Mouse (Mus musculus) cerebellum, adult 18-20 months (tissue): ENCODE measurements around the gene Ifi209.
"Not testable (repeated sequence)": the region's sequence is repeated elsewhere in the genome, so short reads cannot be mapped to it uniquely, and the experiment has no call there.

Source experiments
- DNase-seq, 2 experiments: peaks; one replicate each; pipeline ENCODE4 v3.0.0; 2021

Gene Ifi209

GRCm38 (mm10) chr1:173630622-173631021, at the start of gene Ifi209:
TSS of gene Ifi209 (plus strand) at chr1:173630917.
- not testable (repeated sequence) for DNase-seq

DNA sequence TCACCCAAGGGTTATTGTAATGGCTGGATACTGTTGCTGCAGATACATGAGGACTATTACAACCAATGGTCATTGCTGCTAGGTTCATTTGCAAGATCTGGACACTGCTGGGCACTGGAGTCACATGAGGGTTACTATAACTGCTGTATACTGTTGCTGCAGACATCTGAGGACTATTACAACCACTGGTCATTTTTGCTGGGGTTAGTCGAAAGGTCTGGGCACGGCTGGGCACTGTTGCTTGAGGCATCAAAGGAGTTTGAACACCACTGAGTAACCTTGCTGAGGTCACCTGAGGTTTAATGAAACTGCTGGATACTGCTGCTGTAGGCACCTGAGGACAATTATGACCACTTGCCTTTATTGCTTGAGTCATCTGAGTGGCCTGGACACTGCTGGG, 41.0 kb upstream of the Ifi209 start:
- not testable (repeated sequence) for DNase-seq

DNA sequence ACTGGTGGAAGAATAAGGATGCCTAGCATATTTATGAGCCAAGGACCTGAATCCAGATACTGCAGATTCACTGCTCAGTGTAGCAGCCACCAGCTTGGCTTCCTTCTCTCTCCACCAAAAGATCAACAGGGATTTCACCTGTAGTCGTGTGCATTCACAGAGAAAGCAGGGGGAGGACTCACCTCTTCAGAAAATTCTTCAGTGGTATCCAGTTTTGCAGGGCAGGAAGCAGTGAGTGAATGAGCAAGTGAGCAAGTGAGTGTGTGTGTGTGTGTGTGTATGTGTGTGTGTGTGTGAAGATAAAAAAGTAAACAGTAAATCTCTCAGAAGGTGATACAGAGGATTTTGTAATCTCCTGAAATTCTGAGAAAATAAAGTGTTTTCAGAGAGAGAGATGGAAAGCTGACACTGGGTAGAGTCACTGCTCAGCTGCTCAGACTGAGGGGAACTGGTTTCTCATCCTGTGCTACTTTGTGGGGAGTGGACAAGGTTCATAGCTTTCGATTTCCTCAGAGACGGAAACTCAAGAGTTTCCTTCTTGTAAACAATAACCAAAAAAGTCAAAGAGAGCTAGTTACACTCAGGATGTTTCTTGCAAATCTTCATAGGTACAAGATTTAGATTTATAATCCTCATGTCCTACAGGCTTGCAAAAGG, 31.8 kb upstream of the Ifi209 start, which contains the start of gene Ifi213:
Gene Ifi213, minus strand, starts transcription at position 437 of the 657 bp plus-strand sequence.
- DNase-seq, result not testable (repeated sequence)

- DNase-seq, result not testable (repeated sequence)
These were observed 20.4 kb upstream of the Ifi209 start for GRCm38 (mm10) chr1:173610291-173610690.

DNA sequence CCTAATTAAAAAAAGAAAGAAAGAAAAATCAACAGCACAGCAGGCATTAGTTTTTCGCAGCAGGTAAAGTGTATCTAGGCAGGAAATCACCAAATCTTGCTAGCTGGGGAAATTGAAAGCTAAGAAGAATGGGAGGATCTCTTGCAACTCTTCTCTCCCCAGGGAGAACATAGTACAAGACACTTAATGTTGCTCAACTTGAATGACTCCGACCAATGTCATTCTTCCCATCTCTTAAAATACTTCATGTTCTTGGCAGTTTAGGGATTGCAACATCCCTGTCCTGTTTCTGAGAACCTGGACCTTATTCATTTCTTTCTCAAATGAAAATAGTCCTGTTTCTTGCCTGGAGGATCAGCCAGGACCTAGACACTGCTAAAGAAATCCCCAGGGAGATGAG, 8.5 kb upstream of the Ifi209 start:
- not testable (repeated sequence) for DNase-seq

DNA sequence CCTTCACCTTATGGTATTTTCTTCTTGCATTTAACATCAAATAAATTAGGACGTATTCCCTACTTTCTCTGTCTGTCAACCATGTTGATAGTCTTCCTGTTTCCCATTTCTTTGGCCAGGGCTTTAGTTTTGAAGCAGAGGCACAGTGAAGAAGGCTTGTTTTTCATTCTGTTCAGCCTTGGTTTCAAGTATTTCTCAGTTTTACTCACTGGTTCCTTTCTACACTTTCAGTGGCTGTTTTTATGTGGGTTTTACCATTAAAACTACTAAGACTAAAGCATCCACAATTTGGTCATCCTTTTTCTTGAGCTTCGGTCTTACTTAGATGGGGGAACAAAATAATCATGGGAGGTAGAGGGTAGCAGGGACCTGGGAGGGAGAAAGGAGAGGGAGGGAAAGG, 6.7 kb upstream of the Ifi209 start:
- DNase-seq, result no peak

DNA sequence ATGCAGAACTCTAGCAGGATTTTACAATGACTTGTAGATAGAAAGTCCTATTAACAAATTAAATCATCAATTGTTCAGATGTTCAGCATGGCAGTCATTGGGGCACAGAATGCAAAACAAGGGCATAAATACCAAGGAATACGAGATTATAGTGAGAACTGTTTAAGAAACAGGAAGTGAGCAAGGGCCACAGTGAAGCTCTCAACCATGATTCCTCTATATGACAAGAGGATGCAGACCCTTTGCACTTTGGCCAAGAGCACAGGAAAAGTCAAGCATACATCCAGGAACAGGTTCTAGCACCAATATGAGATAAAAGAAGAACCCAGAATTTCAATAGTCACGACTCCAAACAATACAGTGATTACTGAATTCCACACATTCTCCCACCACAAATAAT, 4.0 kb upstream of the Ifi209 start:
- no peak for DNase-seq

DNA sequence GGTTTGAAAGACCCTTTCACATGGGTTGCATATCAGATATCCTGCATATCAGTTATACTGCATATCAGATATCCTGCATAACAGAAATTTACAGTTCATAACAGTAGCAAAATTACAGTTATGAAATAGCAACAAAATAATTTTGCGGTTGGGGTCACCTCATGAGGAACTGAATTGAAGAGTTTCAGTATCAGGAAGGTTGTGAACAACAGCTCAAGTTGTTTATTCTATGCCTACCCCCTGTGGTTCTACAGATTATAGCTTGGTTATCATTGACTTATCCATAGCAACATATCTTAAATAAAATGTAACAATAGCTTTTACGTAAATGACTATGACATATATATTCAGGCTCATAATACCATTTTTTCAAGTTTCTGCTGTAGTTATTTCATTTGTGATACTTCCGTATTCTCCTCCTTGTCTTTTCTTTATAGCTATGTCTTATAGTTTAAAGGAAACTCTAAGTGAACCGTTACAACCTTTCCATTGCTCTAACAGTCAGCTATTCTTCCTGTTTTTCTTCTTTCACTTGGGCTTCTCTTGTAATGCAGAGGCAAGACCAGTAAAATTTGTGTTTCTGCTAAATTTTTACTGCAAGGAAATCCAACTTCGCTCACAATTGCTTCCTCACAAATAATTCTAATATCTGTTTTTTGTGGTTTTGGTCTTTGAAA, 3.4 kb downstream of the Ifi209 start:
- no peak for DNase-seq

DNA sequence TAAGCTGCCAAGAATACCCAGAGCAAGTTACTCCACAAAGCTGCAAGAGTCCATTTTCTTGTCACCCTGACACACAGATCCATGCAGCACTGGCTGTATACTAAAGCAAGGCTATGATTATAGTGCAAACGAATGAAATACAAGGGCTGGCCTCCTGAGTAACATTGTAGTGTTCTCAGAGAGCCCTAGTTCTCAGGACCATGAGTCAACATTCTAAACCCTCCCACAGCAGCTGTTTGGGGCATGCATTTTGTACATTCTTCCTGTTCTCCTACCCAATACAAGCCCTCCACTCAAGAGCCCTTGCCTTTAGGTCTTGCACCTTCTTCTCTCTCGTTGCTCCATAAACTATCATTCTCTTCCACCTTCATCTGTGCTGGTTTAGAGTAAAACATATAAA, 14.7 kb downstream of the Ifi209 start:
- no peak for DNase-seq

- no peak for DNase-seq
These were observed 27.3 kb downstream of the Ifi209 start for GRCm38 (mm10) chr1:173657973-173658372.

DNA sequence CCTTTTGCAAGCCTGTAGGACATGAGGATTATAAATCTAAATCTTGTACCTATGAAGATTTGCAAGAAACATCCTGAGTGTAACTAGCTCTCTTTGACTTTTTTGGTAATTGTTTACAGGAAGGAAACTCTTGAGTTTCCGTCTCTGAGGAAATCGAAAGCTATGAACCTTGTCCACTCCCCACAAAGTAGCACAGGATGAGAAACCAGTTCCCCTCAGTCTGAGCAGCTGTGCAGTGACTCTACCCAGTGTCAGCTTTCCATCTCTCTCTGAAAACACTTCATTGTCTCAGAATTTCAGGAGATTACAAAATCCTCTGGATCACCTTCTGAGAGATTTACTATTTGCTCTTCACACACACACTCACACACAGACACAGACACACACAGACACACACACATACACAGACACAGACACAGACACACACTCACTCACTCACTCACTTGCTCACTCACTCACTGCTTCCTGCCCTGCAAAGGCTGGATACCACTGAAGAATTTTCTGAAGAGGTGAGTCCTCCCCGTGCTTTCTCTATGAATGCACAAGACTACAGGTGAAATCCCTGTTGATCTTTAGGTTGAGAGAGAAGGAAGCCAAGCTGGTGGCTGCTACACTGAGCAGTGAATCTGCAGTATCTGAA, 42.9 kb downstream of the Ifi209 start, which contains the start of gene Ifi208:
Gene Ifi208, plus strand, starts transcription at position 218 of the 640 bp plus-strand sequence.
- DNase-seq, result not testable (repeated sequence)

DNA sequence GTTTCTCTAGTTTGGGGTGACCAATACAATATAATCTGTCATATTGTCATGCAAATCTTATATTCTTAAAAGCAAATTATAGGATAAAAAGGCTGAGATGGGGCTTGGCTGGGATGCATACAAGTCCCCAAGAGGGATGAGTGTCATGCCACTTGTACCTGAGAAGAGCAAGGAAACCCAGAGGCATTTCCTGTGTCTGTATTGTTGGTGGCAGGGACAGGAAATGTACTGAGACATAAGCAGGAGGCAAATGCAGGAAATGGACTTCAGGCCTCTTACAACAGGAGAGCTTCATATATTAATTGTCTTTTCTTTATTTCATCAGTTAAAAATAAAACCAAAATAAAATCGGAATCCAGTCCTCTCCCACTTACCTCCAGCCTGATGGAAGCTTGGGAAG, 47.9 kb downstream of the Ifi209 start:
- not testable (repeated sequence) for DNase-seq

DNA sequence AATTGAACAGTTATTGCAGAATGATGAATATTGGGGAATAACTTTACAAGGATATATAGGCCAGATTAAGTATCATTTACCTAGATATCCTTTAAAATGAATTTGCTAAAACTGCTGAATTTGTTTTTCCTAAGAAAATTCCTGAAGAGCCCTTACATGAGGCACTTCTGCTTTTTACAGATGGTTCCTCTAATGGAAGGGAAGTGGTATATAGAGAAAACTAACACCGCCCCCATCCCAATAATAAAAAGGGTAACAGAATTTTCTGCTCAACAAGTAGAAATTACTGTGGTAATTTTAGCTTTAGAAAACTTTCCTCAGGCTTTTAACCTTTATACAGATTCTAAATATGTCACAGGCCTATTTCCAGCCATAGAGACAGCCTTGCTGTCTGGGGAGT, 63.6 kb downstream of the Ifi209 start:
- DNase-seq, result no peak
